8 mouse cellular contexts compared by ENCODE assay signal in the genomic region with DNA sequence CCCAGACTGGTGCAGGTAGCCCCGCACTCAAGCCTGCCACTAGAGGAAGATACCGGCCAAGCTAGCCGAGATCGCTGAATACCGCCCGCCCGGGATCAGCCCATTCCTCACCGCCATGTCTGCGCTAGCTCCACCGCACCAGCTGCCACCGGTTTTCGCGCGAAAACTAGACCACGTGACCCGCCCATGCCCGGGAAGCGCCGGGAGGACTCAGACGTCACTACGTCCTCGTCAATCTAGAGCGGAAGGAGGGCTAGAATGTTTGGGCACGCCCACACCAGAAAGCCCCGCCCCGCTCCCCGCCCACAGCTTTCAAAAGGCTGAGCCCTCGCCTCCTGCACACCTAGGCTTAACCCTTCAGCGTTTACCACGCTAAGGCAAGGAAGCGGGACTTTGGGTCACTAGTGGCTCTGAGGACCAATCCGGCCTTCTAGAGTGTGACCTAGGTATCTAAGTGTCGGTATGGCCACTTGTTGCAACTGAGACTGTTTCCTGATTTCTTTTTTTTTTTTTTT. TPM values are rescaled to one million over a fixed set of nuclear protein-coding genes. Genes with fewer than 3 reads are reported as not detected.
DNase-seq lines count a peak whose midpoint lies in the region; ATAC-seq and TF ChIP-seq lines count a peak whose summit lies in the region.

TSS of gene Mcm2 (minus strand) at position 247 of the 515 bp plus-strand sequence.

- WGBS in hindbrain, embryonic 13.5 days: under 1% methylated on average over 33 of the region's 33 CpGs

- ATAC-seq in Patski: peak; percentile 51
- peak; percentile 77 for ATAC-seq in hindbrain, embryonic 13.5 days (ENCODE audit: low FRiP score)

- POLR2A ChIA-PET in Patski (lab: Charles Lee): no interaction called here

- H3K36me3 ChIP-seq in hindbrain, embryonic 13.5 days: peaks cover 10% of the 10 kb centered on the region; the same call in 1 of the 2 replicates

- H3K9me3 ChIP-seq in hindbrain, embryonic 13.5 days: no peaks in the 10 kb centered on the region

- peaks cover 43% of the 10 kb centered on the region for H3K4me1 ChIP-seq in hindbrain, embryonic 13.5 days (replicated peaks)

- in situ Hi-C loops in Patski (cut with MboI; ENCODE audit: low pct_unique_long_range_greater_than_20kb): no loop called here

- no peaks in the 10 kb centered on the region for H3K27me3 ChIP-seq in Patski
- H3K27me3 ChIP-seq in hindbrain, embryonic 13.5 days: no peaks in the 10 kb centered on the region

- peak; percentile 60 for DNase-seq in Patski (ENCODE audit: low read depth, low spot score)
- DNase-seq in cerebellum, postnatal 14 days: peak; percentile 93 to 94
- peak; percentile 87 to 90 for DNase-seq in frontal cortex, postnatal 14 days (ENCODE audit: low spot score in 2 of 2)
- DNase-seq in layer of hippocampus, postnatal 25 days (ENCODE audit: extremely low spot score in 1 of 2, low spot score in 1 of 2): peak; percentile 76 to 82
- DNase-seq in lung, postnatal 25 days (ENCODE audit: low spot score): peak; percentile 96
- peak; percentile 97 for DNase-seq in retina, embryonic 14.5 days (ENCODE audit: low spot score)
- peak; percentile 98 for DNase-seq in thymus, postnatal 4 days

- H3K9ac ChIP-seq in hindbrain, embryonic 13.5 days: peak within 1 kb of the TSS; percentile 76

- CTCF ChIA-PET in Patski (lab: Charles Lee): no interaction called here

- peak within 1 kb of the TSS; percentile 80 for H3K27ac ChIP-seq in hindbrain, embryonic 13.5 days

- peak within 1 kb of the TSS; percentile 54 for H3K4me3 ChIP-seq in hindbrain, embryonic 13.5 days

- H3K4me2 ChIP-seq in hindbrain, embryonic 13.5 days: peak within 1 kb of the TSS; percentile 79

- no peak for TF ChIP-seq CTCF in Patski (IDR thresholded peaks at IDR 0.05)

RNA-seq across cellular contexts. Expression of gene Mcm2, which starts in this region (rescaled TPM):
- polyA plus RNA-seq in Patski (2021): 61.8 TPM
- polyA plus RNA-seq in hindbrain, embryonic 13.5 days (2015; fragmentation: Nextera tagmentation; extraction: Ambion mirVana): 43.0 and 43.7 TPM in 2 replicates
- total RNA-seq in layer of hippocampus, postnatal 25 days (2021): 1 to 10 TPM; 5.5 to 6.6 TPM

Comparison
In these comparisons a context has a peak if more than half of its experiments do, and no peak if none do; other contexts are left out.
1. Peak in every context shown above with its lines: DNase-seq, ATAC-seq, H3K4me3 ChIP-seq and H3K27ac ChIP-seq.